Mouse (Mus musculus) stomach, embryonic 15.5 days (tissue): ENCODE data around the gene Podn. TPM values are rescaled to one million over a fixed set of nuclear protein-coding genes. Genes with fewer than 3 reads are reported as not detected.
"Not testable (repeated sequence)": the region's sequence is repeated elsewhere in the genome, so short reads cannot be mapped to it uniquely, and the experiment has no call there.

Experiments
- ATAC-seq: fragments of 200-750 bp; cut with Nextera tagmentation; 2 replicates; pipeline ENCODE4 v1.8.0; 2017; ENCODE audit warnings: low read depth, moderate number of reproducible peaks, moderate TSS enrichment; ENCODE audit not compliant: insufficient read depth, low FRiP score
- H3K27ac ChIP-seq: fragments of 300-500 bp; sonication (generic); 2 replicates; pipeline ENCODE4 v1.5.1; 2015; ENCODE audit warnings: mild to moderate bottlenecking, inconsistent platforms
- H3K27me3 ChIP-seq: fragments of 300-500 bp; sonication (generic); replicated peaks from 2 replicates; pipeline ENCODE4 v1.6.1; 2015; ENCODE audit warnings: inconsistent platforms
- H3K36me3 ChIP-seq: fragments of 300-500 bp; sonication (generic); 2 replicates; pipeline ENCODE4 v1.6.1; 2015; ENCODE audit warnings: inconsistent platforms
- H3K4me1 ChIP-seq: fragments of 300-500 bp; sonication (generic); 2 replicates; pipeline ENCODE4 v1.6.1; 2015; ENCODE audit warnings: inconsistent platforms
- H3K4me2 ChIP-seq: fragments of 300-500 bp; sonication (generic); 2 replicates; pipeline ENCODE4 v1.6.1; 2015; ENCODE audit warnings: mild to moderate bottlenecking, inconsistent platforms
- H3K4me3 ChIP-seq: fragments of 300-500 bp; sonication (generic); replicated peaks from 2 replicates; pipeline ENCODE4 v1.5.1; 2015; ENCODE audit warnings: inconsistent platforms
- H3K9ac ChIP-seq: fragments of 300-500 bp; sonication (generic); 2 replicates; pipeline ENCODE4 v1.6.1; 2015; ENCODE audit warnings: inconsistent platforms
- H3K9me3 ChIP-seq: fragments of 300-500 bp; sonication (generic); 2 replicates; pipeline ENCODE4 v1.6.1; 2016; ENCODE audit warnings: inconsistent platforms
- WGBS: fragments of 180-500 bp; shearing (Covaris S2); methylation state at CpG from one replicate; pipeline ENCODE4 v1.1.7; 2015; 5-methylcytosine and 5-hydroxymethylcytosine counted together
- polyA plus RNA-seq: library from polyadenylated mRNA; unstranded; fragments of >200 nt; fragmentation: Nextera tagmentation; extraction: Ambion mirVana; gene quantifications from 2 replicates; pipeline ENCODE4 v1.2.1, GENCODE M21; 2015

The Podn gene
- polyA plus RNA-seq, 1 experiment from 2014 or later, result 1.1 TPM

DNA sequence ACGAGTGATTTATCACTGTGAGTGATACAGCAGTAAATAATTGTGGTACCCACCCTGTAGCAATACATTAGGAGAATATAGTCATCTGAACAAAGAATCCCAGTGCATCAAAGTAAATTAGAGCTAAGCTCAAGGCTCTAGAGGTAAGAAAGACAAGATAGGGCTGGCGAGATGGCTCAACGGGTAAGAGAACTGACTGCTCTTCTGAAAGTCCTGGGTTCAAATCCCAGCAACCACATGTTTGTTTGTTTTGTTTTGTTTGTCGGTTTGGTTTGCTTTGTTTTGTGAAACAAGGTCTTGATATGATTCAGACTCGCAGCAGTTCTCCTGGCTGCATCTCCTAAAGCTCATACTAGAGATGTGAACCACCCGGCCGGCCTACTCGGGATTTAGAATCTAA, 21.2 kb upstream of the Podn start:
- Histone ChIP-seq H3K4me3 (peak overlapping the region; percentile 65; the same call in 1 of the 2 replicates), H3K9me3 (no peaks in the 10 kb centered on the region), H3K27ac (no peak overlapping the region), H3K36me3 (no peaks in the 10 kb centered on the region), H3K9ac (no peak overlapping the region), H3K4me1 (no peaks in the 10 kb centered on the region), H3K4me2 (no peak overlapping the region), H3K27me3 (no peaks in the 10 kb centered on the region)
- no peak for ATAC-seq
- WGBS, result 86% methylated on average over 8 of the region's 8 CpGs

- Histone ChIP-seq H3K27ac (no peak overlapping the region), H3K4me1 (no peaks in the 10 kb centered on the region), H3K36me3 (no peaks in the 10 kb centered on the region), H3K9ac (no peak overlapping the region), H3K27me3 (no peaks in the 10 kb centered on the region), H3K4me3 (no peak overlapping the region), H3K9me3 (no peaks in the 10 kb centered on the region), H3K4me2 (no peak overlapping the region)
- no peak for ATAC-seq
- 85% methylated on average over 2 of the region's 2 CpGs for WGBS
Observed at GRCm38 (mm10) chr4:108116466-108116865, 20.2 kb upstream of the Podn start.

GRCm38 (mm10) chr4:108110706-108111105, 14.5 kb upstream of the Podn start:
- Histone ChIP-seq H3K4me2 (no peak overlapping the region), H3K27me3 (no peaks in the 10 kb centered on the region), H3K4me1 (no peaks in the 10 kb centered on the region), H3K9ac (no peak overlapping the region), H3K36me3 (no peaks in the 10 kb centered on the region), H3K9me3 (no peaks in the 10 kb centered on the region), H3K27ac (no peak overlapping the region), H3K4me3 (no peak overlapping the region)
- no peak for ATAC-seq
- WGBS, result 74% methylated on average over 2 of the region's 2 CpGs

GRCm38 (mm10) chr4:108109728-108110127, 13.5 kb upstream of the Podn start:
- Histone ChIP-seq H3K4me3 (no peak overlapping the region), H3K4me2 (no peak overlapping the region), H3K4me1 (no peaks in the 10 kb centered on the region), H3K27ac (no peak overlapping the region), H3K27me3 (no peaks in the 10 kb centered on the region), H3K36me3 (no peaks in the 10 kb centered on the region), H3K9me3 (no peaks in the 10 kb centered on the region), H3K9ac (no peak overlapping the region)
- ATAC-seq, result no peak
- WGBS, result 91% methylated on average over 7 of the region's 7 CpGs

- Histone ChIP-seq H3K9me3 (no peaks in the 10 kb centered on the region), H3K4me2 (no peak overlapping the region), H3K9ac (no peak overlapping the region), H3K27me3 (no peaks in the 10 kb centered on the region), H3K27ac (no peak overlapping the region), H3K4me1 (no peaks in the 10 kb centered on the region), H3K4me3 (no peak overlapping the region), H3K36me3 (no peaks in the 10 kb centered on the region)
- ATAC-seq, result no peak
- WGBS, result 74% methylated on average over 6 of the region's 6 CpGs
Observed at GRCm38 (mm10) chr4:108092741-108093397, 3.4 kb downstream of the Podn start.

DNA sequence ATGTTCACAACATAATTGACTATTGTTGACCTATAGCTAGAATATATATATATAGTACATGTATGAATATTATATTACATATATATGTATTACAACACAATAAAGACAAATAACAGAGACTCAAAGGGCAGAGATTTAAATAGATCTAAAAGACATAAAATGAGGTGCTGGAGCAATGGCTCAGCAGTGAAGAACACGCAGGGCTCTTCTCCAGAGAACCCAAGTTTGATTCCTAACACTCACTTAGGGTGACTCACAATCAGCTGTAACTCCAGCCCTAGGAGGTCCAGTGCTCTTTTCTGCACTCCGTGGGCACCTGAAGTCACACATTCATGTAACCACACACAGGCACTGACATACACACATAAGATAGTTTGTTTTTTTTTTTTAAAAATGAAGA, 12.3 kb downstream of the Podn start:
- Histone ChIP-seq H3K27ac (no peak overlapping the region), H3K4me1 (no peaks in the 10 kb centered on the region), H3K4me2 (no peak overlapping the region), H3K4me3 (no peak overlapping the region), H3K9ac (no peak overlapping the region), H3K36me3 (no peaks in the 10 kb centered on the region), H3K27me3 (no peaks in the 10 kb centered on the region), H3K9me3 (no peaks in the 10 kb centered on the region)
- no peak for ATAC-seq
- WGBS, result 85% methylated on average over 2 of the region's 2 CpGs

DNA sequence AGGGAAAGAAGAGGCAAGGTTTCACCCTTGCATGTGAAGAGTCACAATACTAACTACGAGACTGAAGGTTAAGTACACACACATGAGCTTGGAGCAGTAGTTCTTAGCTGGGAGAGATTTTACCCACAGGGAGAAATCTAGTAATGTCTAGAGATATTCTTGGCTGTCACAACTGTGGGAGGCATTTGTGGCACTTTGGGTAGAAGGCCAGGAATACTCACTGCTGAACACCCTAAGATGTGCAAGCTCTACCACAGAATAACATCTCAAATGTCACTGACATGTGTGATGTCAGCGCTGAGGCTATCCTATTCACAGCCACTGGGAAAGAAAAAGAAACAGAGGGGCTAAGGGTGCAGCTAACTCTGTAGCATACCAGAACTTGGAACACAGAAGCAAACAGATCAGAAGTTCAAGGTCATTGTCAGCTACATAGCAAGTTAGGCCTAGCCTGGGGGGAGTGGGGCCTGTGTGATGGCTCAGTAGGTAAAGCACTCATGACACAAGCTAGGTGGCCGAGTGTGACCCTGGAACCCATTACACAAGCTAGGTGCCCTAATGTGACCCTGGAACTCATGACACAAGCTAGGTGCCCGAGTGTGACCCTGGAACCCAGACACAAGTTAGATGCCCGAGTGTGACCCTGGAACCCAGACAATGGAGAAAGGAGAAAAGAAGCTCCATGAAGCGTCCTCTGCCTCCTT, 13.1 kb downstream of the Podn start:
- Histone ChIP-seq H3K4me1 (no peaks in the 10 kb centered on the region), H3K4me2 (no peak overlapping the region), H3K27ac (no peak overlapping the region), H3K36me3 (no peaks in the 10 kb centered on the region), H3K9me3 (no peaks in the 10 kb centered on the region), H3K4me3 (no peak overlapping the region), H3K9ac (no peak overlapping the region), H3K27me3 (no peaks in the 10 kb centered on the region)
- WGBS, result 80% methylated on average over 6 of the region's 6 CpGs
- no peak for ATAC-seq

- ATAC-seq, result no peak
- Histone ChIP-seq H3K4me1 (no peaks in the 10 kb centered on the region), H3K36me3 (no peaks in the 10 kb centered on the region), H3K27me3 (no peaks in the 10 kb centered on the region), H3K4me2 (no peak overlapping the region), H3K9ac (no peak overlapping the region), H3K4me3 (no peak overlapping the region), H3K9me3 (no peaks in the 10 kb centered on the region), H3K27ac (no peak overlapping the region)
- WGBS, result 88% methylated on average over 2 of the region's 2 CpGs
Observed at GRCm38 (mm10) chr4:108082401-108082806, 13.8 kb downstream of the Podn start.

DNA sequence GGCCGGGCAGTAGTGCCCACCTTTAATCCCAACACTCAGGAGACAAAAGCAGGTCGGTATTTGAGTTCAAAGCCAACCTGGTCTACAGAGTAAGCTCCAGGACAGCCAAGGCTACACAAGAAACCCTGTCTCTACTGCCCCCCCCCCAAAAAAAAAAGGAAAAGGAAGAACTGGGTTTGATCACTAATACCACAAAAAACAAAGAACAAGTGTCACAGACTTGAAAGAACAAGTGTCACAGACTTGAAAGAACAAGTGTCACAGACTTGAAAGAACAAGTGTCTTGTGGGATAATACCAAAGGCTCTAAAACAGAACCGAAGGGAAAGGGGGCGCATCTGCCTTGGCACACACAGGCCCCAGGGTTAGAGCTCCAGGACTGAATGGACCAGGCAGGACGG, 15.4 kb downstream of the Podn start:
- ATAC-seq, result no peak
- 87% methylated on average over 5 of the region's 5 CpGs for WGBS

DNA sequence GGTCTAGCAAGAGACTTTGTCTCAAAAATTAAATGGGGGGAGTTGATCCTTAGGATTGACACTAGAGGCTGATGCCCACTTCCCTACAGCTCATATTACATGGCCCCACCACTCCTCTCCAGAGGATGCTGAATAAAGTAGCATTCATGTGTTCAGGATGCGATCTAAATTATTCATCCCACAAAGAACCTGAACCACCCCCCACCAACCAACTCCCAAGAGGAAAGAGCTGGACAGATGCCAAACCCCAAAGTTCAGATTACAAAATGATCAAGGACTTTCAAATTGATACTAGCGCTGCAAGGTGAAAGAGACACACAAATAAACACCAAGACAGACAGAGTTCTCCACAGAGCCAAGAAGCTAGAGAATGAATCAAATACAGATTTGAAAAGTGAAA, 16.5 kb downstream of the Podn start:
- Histone ChIP-seq H3K27ac (no peak overlapping the region), H3K9ac (no peak overlapping the region), H3K27me3 (no peaks in the 10 kb centered on the region), H3K4me3 (no peak overlapping the region), H3K4me1 (no peaks in the 10 kb centered on the region), H3K36me3 (no peaks in the 10 kb centered on the region), H3K9me3 (no peaks in the 10 kb centered on the region), H3K4me2 (no peak overlapping the region)
- 68% methylated on average over 2 of the region's 2 CpGs for WGBS
- ATAC-seq, result no peak

More for the DNA sequence above, 15.4 kb downstream of the Podn start:
- Histone ChIP-seq H3K9ac (no peak overlapping the region), H3K27ac (no peak overlapping the region), H3K27me3 (no peaks in the 10 kb centered on the region), H3K4me1 (no peaks in the 10 kb centered on the region), H3K4me3 (no peak overlapping the region), H3K9me3 (no peaks in the 10 kb centered on the region), H3K4me2 (no peak overlapping the region), H3K36me3 (no peaks in the 10 kb centered on the region)

DNA sequence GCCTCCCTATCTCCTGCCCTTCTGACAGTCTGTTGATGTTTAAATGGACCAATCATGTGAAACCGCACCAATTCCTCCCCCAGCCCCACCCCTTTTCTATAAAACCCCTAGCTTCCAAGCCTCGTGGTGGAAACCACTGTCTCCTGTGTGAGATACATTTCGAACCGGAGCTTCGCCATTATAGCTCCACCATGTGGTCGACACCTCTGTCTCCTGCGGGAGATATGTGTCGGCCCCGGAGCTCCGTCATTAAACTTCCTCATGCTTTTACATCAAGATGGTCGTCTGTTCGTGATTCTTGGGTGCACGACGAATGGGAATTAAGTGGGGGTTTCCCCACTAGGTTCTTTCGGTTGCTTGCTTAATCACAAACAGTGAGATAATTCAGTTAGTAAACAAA, 17.1 kb downstream of the Podn start:
- not testable (repeated sequence) for H3K27ac ChIP-seq, H3K36me3 ChIP-seq, H3K4me3 ChIP-seq, H3K9ac ChIP-seq, H3K27me3 ChIP-seq, ATAC-seq, H3K4me1 ChIP-seq, H3K4me2 ChIP-seq, H3K9me3 ChIP-seq
- 84% methylated on average over 15 of the region's 15 CpGs for WGBS

DNA sequence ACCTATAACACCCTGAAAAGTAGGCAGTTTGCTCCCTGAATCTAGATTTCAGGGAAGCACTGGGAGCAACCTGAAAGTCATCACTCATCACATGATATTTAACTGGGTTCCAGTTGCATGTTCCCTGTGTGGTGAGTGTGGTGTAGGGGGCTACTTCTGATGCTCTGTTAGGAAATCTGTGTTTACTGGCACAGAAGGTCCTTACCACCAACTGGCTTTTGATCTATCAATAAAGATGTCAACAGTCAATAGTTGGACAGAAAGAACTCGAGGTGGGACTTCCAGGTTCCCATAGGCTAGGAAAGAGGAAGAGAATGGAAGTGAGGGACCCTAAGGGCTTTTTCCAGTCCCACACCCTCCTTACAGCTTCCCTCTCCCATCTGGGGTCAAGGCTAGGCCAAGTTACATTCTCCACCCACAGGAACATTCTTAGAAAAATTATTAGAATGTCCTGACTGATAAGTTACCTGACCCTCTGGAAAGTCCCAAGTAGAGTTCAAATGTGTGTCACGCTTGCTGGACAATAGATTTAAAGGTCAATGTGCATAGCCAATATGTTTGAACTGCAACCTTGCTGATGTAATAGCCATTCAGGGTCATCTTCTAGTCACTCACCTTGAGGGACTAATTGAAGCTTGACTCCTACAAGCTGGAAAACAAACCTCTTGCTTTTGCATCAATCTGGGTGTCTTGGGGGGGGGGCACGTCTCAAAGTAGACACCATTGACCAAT, 18.9 kb downstream of the Podn start:
- no peaks in the 10 kb centered on the region for H3K9me3 ChIP-seq
- no peaks in the 10 kb centered on the region for H3K27me3 ChIP-seq
- H3K27ac ChIP-seq, result no peak overlapping the region
- ATAC-seq, result no peak
- 76% methylated on average over 3 of the region's 3 CpGs for WGBS
- no peak overlapping the region for H3K4me2 ChIP-seq
- H3K4me1 ChIP-seq, result no peaks in the 10 kb centered on the region
- no peak overlapping the region for H3K4me3 ChIP-seq
- no peaks in the 10 kb centered on the region for H3K36me3 ChIP-seq
- H3K9ac ChIP-seq, result no peak overlapping the region
